Mouse (Mus musculus) right cerebral cortex, adult 2 months (tissue): ENCODE results near the gene Armc12.
A peak's percentile ranks its signal among the peaks of the same experiment; 100 is the strongest.

ENCODE experiments used
- DNase-seq, 2 experiments: peaks; one replicate each; pipeline ENCODE4 v3.0.0; 2021 to 2022; ENCODE audit warnings: low spot score in 2 of 2

The Armc12 gene

DNA sequence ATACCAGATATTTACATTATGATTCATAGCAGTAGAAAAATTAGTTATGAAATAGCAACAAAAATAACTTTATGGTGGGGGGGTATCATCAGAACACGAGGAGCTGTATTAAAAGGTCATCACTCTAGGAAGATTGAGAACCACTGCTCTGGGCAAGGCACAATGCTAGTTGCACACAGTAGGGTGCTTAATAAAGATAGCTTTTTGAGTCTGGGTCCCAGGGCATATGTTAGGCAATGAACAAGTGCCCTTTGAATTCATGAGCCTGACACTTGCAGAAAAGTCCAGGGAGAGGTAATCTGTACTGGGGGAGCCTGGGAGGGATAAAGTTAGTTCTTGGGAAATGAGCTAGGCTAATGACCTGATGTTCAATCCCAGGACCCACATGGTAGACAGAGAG, 17.3 kb upstream of the Armc12 start:
- no peak for DNase-seq

DNA sequence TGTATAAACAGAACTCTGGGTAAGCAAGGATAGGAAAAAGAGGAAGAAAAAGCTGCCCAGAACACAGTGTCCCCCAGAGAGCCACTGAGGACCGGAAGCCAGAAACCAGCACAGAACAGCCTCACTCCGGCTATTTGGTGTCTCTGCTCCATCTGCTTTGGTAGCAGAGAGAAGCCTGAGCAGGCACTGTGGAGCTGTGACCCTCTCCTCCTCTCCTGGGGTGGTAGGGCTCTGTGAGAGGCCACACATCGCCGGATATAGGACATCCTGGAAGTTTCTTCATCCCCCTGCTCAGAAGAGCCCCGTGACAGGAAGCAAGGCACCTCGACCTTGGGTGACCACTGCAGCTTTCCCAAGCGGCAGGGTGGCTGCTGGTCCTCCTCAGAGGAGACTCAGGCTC, 16.8 kb upstream of the Armc12 start:
- DNase-seq: no peak

DNA sequence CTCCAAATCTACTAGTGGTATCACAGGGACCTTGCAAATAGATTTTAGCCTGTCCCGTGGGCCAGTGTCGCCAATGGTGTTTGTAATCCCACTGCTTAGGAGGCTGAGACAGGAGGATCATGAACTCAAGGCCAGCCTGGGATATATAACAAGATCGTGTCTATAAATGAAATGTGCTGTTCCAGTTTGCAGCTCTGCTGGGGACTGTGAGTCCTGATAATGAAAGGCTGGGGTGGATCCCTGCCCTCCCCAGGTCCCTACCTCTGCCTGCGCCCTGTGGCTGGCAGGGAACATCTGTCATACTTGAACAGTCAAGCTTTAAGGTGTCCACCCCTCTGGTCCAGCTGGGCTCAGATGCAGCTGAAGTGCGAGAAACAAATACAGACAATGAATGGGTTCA, 16.1 kb upstream of the Armc12 start:
- no peak for DNase-seq

DNA sequence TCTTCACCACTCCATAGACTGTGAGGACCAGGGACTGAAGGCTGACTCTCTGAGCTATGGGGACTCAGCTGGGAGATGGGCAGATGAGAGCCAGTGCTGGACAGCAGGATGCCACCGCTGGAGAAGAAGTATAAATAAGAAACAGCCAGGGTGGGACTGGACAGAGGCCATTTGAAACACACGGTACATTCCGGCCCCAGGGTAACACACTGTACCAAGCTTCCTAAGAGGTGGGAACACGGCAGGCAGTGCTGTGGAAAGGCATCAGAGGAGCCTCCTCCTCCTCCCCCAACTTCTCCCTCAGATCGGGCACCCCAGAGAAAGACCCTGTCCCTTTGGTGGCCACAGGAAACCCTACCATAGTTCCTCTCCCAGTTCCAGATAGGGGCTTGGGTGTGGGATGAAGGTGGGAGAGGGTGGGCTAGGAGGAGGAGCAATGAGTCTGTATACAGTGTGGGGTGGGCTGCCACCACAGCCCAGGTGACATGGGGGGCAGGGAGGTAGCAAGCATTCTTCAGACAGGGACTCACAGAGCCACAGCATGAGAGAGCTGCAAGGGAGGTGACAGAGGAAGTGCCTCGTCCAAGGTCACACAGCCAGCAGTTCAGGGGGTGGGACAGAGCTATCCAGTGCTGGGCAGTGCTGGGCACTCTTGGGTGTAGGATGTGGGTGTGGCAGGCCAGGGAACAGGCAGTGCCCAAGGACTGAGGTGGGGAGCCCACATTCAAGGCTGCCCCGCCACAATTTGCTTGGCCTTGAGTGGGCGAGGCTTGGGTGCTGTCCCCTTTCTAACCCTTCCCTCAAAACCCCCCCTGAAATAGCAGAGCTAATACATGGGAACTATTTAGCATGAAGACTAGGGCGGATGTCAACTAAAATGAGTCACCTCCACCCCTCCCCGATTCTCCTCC, 14.9 kb upstream of the Armc12 start:
- DNase-seq: no peak

DNA sequence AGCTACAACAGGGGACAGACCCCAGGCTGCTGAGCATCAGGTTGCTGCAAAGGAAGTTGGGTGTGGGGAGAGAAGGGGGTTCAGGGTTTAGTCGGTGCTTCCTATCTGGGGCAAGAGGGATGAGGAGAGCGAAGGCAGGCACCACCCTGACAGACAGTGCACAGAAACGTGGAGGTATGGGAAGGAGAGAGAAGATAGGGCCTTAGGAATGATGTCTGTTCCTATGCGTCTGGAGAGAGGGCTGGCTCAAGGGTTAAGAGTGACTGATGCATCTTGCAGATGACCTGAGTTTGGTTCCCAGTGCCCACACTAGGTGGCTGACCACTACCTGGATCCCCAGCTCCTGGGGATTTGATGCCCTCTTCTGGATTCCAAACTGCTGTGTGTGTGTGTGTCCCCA, 13.7 kb upstream of the Armc12 start:
- no peak for DNase-seq

DNA sequence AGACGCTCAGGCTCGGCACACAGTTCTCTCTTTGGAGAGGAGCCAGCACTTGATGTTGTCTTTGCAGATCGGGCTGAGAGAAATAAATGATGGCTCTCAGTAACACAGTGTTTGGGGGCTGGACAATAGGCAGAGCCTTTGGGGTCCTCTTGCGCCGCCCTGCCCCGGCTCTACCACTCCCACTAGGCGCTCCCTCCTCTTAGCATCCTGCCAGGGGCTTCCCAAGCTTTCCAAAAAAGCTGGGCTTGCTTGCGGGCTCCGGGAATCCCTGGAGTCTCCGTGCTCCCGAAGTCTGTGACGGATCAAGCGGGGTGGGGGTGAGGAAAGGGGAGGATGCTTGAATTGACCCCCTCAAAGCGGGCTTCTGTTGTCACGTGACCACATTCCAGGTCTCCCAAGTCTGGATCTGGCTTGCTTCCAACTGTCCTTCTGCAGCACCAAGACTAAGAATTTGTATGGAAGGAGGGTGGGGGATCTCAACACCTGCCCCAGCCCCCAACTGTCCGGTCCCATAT, 13.1 kb upstream of the Armc12 start, which contains the start of gene Fkbp5:
Fkbp5 (minus strand) TSS at position 87 of the 515 bp plus-strand sequence.
- DNase-seq: peak in 1 of 2 experiments; percentile 56

DNA sequence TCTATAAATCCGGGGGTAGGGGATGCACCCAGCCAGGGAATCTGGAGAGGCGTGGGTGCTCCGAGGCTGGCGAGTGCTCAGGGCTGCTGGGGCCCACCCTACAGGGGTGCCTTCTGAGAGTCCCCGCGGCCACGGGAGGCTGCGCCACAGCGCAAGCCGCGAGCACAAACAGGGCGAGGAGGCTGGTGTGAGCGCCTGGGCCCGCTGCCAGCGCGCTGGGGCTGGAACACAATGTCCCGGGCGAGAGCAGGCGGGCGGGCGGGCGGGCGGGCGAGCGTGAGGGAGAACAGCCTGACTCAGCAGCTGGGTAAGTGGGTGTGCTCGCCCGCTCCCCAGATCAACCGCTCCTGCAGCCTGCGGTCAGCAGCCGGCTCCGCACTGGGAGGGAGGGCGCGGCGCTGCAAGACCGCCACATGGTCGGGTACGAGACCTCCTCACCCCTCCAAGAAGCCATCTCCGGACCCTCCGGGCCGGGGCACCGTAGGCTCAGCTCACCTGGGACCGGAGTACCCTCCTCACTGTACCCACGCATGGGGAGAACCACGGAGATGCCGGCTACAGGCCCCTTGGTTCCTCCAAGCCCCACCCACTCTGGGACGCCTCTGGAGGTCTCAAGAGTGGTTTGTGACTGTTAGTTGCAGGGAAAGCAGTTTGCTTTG, 12.5 kb upstream of the Armc12 start:
- peak; percentile 87 to 88 for DNase-seq

DNA sequence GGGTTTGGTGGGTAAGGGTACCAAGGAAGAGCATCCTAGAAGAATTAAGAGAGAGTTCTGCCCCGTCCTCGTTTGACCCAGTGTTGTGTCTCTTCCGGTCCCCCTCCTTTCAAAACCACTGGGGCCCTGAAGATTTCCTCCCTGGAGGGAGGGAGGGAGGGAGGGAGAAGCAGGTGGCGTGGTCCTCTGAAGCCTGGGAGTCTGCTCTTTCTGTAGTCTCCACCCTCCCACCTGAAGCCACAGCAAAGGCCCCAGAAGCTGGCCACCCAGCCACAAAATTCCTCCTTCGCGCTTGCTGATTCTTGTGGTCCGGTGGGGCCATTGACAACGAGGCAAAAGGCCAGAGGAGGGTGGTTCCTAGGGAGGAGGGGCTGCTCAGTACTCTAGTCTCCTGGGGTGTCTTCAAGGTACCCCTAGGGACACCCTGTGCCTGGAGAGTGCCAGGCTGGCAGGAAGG, 12.0 kb upstream of the Armc12 start:
- DNase-seq: no peak

DNA sequence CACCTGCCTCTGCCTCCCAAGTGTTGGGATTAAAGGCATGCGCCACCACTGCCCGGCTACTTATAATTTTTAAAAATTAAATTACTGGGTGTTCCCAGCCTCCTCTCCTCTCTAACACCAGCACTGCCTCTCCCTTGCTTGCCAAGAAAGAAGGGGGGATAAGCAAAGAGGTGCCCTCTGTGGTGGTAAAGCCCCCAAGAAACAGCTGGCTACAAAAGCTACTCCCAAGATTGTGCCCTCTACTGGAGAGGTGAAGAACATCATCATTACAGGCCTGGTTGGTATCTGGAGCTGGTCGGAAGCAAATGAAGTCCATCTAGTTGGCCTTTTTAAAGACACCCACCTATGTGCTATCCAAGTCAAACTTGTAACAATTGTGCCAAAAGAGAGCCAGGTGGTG, 10.8 kb upstream of the Armc12 start:
- DNase-seq: no peak

DNA sequence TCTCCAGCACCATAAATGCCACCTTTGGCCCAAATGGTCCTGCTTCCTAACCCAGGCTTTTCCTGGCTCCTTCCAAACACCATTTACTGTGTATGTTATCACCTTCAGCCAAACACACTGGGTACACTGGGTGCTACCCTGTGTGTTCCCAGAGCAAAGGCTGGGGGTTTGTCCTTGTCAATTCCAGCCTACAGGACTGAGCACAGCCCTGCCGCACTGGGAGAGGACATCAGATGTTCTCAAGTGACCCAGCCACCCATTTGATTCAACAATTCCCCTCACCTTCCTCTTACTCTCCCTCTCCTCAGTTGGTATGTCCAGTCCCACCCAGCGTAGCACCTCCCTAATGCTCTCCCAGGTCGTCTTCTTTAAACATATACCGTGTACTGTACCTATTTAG, 10.0 kb upstream of the Armc12 start:
- DNase-seq: no peak

DNA sequence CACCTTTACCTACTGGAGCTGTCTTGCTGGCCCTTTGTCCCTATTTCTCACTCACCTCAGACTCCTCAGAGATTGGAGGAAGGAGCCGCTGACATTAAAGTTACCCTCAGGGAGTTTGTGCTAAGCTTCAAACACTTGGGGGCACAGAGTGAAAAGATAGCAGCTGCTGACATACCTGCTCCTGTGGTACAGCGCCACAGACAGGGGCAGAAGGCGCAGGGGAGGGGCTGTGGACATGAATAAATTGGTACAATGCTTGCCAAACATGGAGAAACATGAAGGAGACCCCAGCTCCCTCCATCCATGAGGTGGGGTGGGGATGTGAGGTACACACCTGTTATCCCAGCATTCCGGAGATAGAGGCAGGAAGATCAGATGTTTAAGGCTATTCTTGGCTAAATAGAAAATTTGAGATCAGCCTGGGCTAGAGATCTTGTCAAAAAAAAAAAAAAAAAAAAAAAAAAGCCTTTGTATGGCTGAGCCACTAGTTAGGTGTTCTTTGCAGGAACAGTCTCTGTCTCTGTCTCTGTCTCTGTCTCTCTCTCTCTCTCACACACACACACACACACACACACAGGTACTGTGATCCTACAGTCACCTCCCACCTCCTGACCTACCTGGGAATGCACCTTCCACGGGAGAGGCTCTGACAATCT, 9.4 kb upstream of the Armc12 start:
- no peak for DNase-seq

DNA sequence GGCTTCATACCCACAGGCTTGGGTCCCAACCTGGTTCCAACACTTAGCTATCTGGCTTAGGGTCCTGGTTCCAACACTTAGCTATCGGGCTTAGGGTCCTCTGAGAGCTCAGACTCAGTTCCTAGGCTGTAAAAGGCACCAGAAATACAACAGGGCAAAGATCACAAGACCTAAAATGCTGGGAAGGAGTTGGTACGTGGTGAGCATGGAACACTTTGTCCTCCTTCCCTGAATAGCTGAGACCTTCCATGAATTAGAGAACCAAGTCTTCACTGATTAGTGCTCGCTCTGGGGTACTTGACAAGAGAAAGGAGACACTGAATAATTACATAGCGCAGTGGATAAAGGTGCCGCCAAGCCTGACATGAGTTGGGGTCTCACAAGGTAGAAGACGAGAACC, 8.7 kb upstream of the Armc12 start:
- no peak for DNase-seq

DNA sequence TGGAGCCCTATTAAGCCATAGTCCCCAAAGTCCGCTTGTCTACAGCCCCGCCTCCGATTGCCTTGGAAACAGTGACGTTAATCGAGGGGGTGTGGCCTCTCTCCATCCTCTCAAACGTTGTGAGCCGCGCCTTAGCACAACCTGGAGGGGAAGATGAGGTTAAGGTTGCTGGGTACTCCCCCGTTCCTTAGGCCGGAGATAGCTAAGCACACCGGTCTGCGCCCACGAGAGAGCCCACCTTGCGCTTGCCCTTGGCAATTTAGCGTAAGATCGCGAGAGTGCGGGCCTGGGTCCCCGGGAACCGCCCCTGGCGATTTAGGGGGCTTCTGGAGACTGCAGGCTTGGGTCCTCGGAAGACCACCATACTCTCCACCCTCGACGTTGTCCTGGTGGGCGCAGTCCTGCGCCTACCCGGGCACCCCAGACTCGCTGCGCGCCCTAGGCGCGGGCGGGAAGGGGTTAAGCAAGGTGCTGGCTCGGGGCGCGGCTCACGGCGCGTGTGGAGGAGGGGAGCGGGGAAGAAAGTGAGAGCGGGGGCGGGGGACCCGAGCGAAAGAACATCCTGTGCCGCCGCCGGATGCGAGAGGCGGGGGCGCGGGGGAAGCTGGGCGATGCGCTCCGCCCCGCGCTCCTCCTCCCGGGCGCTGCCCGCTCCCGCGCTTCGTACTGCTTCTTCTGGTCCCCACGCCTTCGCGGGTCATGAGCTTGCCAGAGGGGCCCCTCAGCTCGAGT, 7.8 kb upstream of the Armc12 start:
- peak; percentile 94 to 98 for DNase-seq

DNA sequence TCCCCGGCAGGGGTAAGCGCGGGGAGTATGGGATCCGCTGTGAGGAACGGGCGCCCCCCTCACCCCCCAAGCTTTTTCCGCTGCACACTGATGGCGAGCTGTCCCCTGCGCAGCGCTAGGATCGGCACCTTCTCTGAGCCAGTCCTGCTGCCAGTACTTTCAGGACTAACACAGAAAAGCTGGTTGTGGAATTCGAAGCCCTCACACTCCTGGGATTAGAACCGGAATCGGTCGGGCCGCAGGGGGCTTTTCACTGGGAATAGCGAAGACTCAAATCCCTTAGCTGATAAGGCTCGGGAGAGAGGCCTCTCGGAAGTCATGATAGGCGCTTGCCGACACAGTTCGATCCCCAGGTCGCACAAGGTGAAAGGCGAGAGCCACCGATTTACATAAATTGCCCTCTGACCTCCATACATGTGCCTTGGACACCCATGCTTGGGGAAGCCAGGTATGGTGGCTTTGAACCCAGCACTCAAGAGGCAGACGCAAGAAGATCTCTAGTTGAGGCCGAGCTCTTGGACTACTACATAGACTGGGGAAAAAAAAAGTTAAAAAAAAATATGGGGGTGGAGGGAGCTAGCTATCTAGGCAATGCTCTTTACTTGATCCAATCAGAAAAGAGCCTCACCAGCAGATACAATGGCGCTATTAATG, 7.1 kb upstream of the Armc12 start:
- DNase-seq: peak in 1 of 2 experiments; percentile 71

DNA sequence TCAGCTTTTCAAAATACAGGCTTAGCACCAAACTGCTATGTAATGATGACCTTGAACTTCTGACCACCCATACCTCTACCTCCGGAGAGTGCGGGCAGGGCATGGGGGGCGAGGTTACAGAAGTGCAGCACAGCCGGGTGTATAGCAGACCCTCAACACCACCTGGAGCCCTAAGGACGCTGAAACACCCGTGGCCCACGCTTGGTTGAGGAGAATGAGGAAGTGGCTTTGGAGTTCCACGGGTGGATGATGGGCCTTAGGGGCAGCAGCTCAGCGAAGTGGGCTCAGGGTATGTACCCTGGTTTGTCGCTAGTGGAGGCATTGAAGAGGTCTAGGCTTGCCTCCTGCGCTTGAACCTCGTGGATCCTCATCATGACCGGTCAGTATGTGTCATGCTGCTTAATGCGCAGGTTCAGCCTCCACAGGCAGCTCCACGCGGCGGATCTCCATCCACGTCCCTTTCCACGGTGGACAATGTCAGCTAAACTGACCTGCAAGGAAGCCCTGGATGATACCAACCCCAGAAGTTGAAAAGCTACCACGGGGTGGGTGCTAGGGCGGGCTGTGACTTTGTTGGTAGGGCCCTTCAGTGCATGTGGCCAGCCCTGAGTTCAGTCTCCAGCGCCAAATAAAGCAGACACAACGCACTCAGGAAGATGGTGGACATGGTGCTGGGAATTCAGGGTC, 6.5 kb upstream of the Armc12 start:
- no peak for DNase-seq

DNA sequence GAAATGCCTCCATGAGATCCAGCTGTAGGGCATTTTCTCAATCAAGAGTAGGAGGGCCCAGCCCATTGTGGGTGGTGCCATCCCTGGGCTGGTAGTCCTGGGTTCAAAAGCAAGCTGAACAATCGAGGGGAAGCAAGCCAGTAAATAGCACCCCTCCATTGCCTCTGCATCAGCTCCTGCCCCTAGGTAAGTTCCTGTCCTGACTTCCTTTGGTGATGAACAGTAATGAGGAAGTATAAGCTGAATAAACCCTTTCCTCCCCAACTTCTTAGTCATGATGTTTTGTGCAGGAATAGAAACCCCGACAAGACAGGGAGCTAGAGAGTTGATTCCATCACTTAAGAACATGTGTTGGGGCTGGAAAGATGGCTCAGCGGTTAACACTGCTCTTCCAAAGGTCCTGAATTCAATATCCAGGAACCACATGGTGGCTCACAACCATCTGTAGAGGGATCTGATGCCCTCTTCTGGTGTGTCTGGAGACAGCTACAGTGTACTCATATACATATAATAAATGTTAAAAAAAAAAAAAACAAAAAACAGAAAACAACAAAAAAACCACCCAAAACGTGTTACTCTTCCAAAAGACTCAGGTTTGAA, 5.7 kb upstream of the Armc12 start:
- no peak for DNase-seq

DNA sequence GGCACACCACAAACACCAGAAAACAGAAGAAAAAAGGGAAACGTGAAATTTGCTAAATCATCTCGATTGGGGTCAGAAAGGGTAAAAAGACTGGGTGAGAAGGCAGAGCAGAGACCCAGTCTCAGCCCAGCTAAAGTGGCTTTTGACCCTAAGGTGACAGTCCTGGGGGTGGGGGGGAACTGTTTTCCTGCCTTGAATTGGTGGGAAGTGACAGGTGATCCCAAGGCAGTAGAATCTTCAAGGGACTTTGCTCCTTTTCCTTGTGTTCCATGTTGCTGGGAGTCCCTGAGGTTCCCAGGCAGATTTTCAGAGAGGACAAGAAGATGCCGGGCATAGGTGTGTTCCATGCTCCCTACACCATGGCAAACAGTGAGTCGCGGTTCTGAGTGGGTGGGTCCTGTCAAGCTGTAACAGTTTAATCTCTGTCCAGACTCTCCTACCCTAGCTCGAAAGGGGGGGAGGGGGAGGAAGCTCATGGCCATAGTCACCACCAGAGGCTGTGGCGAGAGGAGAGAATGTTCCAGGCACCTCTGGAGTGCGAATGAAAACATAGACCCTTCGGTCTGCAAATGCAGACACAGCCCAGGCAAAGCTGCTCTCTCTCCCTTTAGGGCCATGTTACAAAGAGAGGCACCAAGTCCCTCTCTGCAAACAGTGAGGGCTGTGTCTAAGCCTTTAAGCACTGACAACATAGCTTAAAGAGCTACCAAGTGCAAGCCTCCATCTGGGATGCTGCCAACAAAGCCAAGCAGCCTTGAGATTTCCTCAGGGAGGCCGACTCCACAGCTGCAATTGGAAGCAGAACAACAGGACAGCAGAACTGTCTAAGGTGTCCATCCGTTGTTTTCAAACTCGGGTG, 3.2 kb upstream of the Armc12 start:
- no peak for DNase-seq

DNA sequence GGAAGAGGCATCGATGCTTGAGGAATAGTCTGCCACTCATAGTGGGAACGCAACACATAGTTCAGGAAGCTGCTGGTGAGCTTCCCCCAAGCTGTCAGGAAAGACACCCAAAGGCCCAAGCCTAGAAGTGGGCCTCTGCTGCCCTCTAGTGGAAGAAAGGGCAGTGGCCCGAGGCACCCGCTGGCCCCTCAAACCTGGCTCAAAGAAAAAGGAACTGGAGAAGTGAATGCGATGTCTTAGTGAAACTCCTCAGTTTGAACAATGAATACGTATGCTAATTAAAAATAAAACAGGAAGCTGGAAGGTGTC, 2.6 kb upstream of the Armc12 start:
- DNase-seq: peak; percentile 89 to 91

DNA sequence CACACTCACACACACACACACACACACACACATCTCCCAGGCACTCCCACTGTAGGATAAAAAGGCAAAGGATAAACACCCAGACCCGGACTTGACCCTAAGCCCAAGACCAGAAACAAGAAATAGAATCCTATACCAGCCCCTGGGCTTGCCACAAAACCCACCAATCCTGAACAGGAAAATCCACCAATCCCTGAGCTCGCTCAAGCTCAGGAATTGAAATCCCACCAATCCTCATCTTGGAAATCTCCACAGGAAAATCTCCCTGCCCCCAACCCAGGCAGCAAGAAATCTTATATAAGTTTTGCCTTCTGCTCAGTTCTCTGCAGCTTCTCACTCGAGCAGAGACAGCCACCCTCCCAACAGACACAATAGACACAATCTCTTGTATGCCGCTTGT, 1.5 kb upstream of the Armc12 start:
- DNase-seq: no peak
